Mouse (Mus musculus): Measurements from ENCODE around the gene Uhrf1. TPM values are rescaled to one million over a fixed set of nuclear protein-coding genes. Genes with fewer than 3 reads are reported as not detected.
"Not testable (repeated sequence)": the region's sequence is repeated elsewhere in the genome, so short reads cannot be mapped to it uniquely, and the experiment has no call there.

The Uhrf1 gene
- polyA plus RNA-seq (2015; fragmentation: Nextera tagmentation; extraction: Ambion mirVana) = 107 and 108 TPM in 2 replicates

- Histone ChIP-seq H3K27me3 (no peaks in the 10 kb centered on the region), H3K9ac (peak within 1 kb of the TSS; percentile 55), H3K4me1 (peaks cover 51% of the 10 kb centered on the region), H3K36me3 (peaks cover 28% of the 10 kb centered on the region), H3K27ac (peak within 1 kb of the TSS; percentile 86), H3K4me2 (peak within 1 kb of the TSS; percentile 99), H3K4me3 (peak within 1 kb of the TSS; percentile 70), H3K9me3 (no peaks in the 10 kb centered on the region)
- peak; percentile 66 for ATAC-seq (ENCODE audit: insufficient number of reproducible peaks, low FRiP score, low TSS enrichment, low read depth)
- WGBS = under 1% methylated on average over 43 of the region's 43 CpGs
These were observed at the start of gene Uhrf1 for GRCm38 (mm10) chr17:56303160-56303846. Uhrf1 (plus strand) TSS chr17:56303321.

DNA sequence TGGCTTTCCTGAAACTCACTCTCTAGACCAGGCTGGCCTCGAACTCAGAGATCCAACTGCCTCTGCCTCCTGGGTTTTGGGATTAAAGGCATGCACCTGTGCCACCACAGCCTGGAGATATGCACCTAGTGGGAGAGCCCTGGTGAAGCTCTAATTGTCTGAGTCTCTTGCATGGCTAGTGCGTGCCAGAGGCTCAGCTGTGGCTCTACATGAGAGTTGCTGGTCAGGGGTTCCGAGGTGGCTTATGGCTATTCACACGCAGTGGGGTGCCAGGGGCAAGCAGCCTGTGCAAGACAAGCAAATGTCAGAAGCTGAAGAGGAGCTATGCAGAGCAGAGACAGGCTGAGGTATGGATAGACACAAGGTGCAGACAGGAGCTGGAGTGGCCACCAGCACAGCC, 48.4 kb upstream of the Uhrf1 start:
- H3K36me3 ChIP-seq = peaks cover 16% of the 10 kb centered on the region
- 79% methylated on average over 4 of the region's 4 CpGs for WGBS
- H3K27ac ChIP-seq = no peak overlapping the region
- ATAC-seq (ENCODE audit: insufficient number of reproducible peaks, low FRiP score, low TSS enrichment, low read depth) = no peak
- H3K27me3 ChIP-seq = no peaks in the 10 kb centered on the region
- H3K4me3 ChIP-seq = no peak overlapping the region
- H3K9me3 ChIP-seq = no peaks in the 10 kb centered on the region
- H3K4me1 ChIP-seq = peaks cover 37% of the 10 kb centered on the region
- H3K9ac ChIP-seq = no peak overlapping the region
- no peak overlapping the region for H3K4me2 ChIP-seq

DNA sequence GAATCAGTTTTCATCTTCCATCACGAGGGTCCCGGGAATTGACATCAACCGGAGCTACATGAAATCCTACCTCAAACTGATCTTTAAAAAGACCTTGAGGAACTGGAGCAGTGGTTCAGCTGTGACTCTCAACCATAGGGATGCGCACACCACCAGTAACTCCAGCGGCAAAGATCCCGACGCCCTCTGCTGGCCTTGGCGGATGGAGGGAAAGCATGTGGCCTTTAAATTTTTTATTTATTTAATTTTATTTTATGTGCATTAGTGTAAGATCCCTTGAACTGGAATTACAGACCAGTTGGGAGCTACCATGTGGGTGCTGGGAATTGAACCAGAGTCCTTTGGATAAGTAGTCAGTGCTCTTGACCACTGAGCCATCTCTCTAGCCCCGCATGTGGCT, 47.7 kb upstream of the Uhrf1 start:
- peaks cover 44% of the 10 kb centered on the region for H3K4me1 ChIP-seq
- H3K9me3 ChIP-seq = no peaks in the 10 kb centered on the region
- H3K9ac ChIP-seq = no peak overlapping the region
- ATAC-seq (ENCODE audit: insufficient number of reproducible peaks, low FRiP score, low TSS enrichment, low read depth) = 0 out of 2 replicates have a peak, but pooled peaks have one; percentile 12
- H3K4me3 ChIP-seq = peak overlapping the region; percentile 66; the same call in 1 of the 2 replicates
- 16% methylated on average over 9 of the region's 9 CpGs for WGBS
- H3K4me2 ChIP-seq = peak overlapping the region; percentile 34
- no peaks in the 10 kb centered on the region for H3K27me3 ChIP-seq
- H3K27ac ChIP-seq = peak overlapping the region; percentile 83
- peaks cover 23% of the 10 kb centered on the region for H3K36me3 ChIP-seq

DNA sequence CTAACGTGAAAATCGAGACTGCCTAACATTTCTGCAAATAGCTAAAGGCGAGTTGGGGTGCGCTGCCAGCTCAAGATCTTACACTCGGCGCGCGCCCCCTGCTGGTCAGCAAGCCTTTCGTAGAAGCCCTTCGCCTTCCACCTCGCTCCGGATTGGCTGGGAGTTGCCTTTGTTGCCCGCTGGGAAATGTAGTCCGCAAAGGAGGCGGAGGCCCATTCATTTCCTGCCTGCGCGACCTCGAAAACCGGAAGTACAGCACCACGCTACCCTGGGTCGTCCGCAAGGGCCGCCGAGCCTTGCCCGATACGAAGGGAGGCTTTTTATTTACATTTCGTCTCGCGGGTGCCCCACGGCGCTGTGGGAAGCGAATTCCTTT, 47.3 kb upstream of the Uhrf1 start:
- H3K4me1 ChIP-seq = peaks cover 47% of the 10 kb centered on the region

GRCm38 (mm10) chr17:56256239-56256881, 46.8 kb upstream of the Uhrf1 start, which contains the start of gene Fem1a:
Fem1a (plus strand) TSS chr17:56256810.
- Histone ChIP-seq H3K4me2 (peak within 1 kb of the TSS; percentile 96), H3K4me1 (peaks cover 49% of the 10 kb centered on the region), H3K9ac (peak within 1 kb of the TSS; percentile 51), H3K36me3 (peaks cover 32% of the 10 kb centered on the region), H3K27me3 (no peaks in the 10 kb centered on the region), H3K9me3 (no peaks in the 10 kb centered on the region), H3K4me3 (peak within 1 kb of the TSS; percentile 66), H3K27ac (peak within 1 kb of the TSS; percentile 96)
- WGBS = under 1% methylated on average over 28 of the region's 28 CpGs
- ATAC-seq (ENCODE audit: insufficient number of reproducible peaks, low FRiP score, low TSS enrichment, low read depth) = peak; percentile 93

More for the DNA sequence above, 47.3 kb upstream of the Uhrf1 start:
- peak; percentile 89 for ATAC-seq (ENCODE audit: insufficient number of reproducible peaks, low FRiP score, low TSS enrichment, low read depth)
- H3K27me3 ChIP-seq = no peaks in the 10 kb centered on the region
- H3K27ac ChIP-seq = peak overlapping the region; percentile 96
- peaks cover 27% of the 10 kb centered on the region for H3K36me3 ChIP-seq
- peak overlapping the region; percentile 66 for H3K4me3 ChIP-seq
- WGBS = under 1% methylated on average over 32 of the region's 32 CpGs
- H3K9me3 ChIP-seq = no peaks in the 10 kb centered on the region
- no peak overlapping the region for H3K9ac ChIP-seq
- H3K4me2 ChIP-seq = peak overlapping the region; percentile 62

GRCm38 (mm10) chr17:56257181-56257894, 45.8 kb upstream of the Uhrf1 start:
- H3K27ac ChIP-seq = peak overlapping the region; percentile 75
- H3K4me3 ChIP-seq = peak overlapping the region; percentile 66
- H3K9ac ChIP-seq = peak overlapping the region; percentile 51
- peaks cover 39% of the 10 kb centered on the region for H3K36me3 ChIP-seq
- H3K27me3 ChIP-seq = no peaks in the 10 kb centered on the region
- peak overlapping the region; percentile 96 for H3K4me2 ChIP-seq
- no peak for ATAC-seq (ENCODE audit: insufficient number of reproducible peaks, low FRiP score, low TSS enrichment, low read depth)
- H3K4me1 ChIP-seq = peaks cover 56% of the 10 kb centered on the region
- H3K9me3 ChIP-seq = no peaks in the 10 kb centered on the region
- 9% methylated on average over 58 of the region's 58 CpGs for WGBS

DNA sequence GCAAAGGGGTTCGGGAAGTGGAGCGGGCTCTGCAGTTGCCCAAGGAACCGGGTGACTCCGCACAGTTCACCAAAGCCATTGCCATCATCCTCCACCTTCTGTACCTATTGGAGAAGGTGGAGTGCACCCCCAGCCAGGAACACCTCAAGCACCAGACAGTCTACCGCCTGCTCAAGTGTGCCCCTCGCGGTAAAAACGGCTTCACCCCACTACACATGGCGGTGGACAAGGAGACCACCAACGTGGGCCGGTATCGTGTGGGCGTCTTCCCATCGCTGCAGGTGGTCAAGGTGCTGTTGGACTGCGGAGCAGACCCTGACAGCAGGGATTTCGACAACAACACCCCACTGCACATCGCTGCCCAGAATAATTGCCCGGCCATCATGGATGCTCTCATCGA, 44.9 kb upstream of the Uhrf1 start:
- H3K27ac ChIP-seq; H3K9ac ChIP-seq; H3K9me3 ChIP-seq; H3K27me3 ChIP-seq; ATAC-seq (ENCODE audit: insufficient number of reproducible peaks, low FRiP score, low TSS enrichment, low read depth): not testable (repeated sequence)
- 92% methylated on average over 19 of the region's 19 CpGs for WGBS
- peaks cover 61% of the 10 kb centered on the region for H3K4me1 ChIP-seq
- H3K4me2 ChIP-seq = peak overlapping the region; percentile 96; the same call in 1 of the 2 replicates
- H3K36me3 ChIP-seq = peaks cover 48% of the 10 kb centered on the region
- peak overlapping the region; percentile 66 for H3K4me3 ChIP-seq

DNA sequence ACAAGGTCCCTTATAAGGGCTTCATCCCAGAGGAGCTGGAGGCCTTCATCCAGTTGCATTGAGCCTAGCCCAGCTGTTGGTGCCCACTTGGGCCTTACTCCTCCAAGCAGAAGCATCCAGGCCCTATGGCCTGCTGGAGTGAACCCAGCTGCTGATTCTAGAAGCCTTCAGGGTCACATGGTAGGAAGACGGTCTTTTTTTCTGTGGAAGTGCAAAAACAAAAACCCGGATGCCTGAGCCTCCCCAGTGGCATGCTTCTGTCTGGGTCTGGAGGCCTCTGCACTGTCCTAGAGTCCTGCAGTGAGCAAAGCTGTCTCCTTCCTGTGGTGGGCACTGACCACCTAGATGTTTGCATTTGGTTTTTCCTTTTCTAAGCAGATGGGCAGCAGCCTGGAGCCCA, 44.3 kb upstream of the Uhrf1 start:
- H3K27me3 ChIP-seq; H3K27ac ChIP-seq; ATAC-seq (ENCODE audit: insufficient number of reproducible peaks, low FRiP score, low TSS enrichment, low read depth); H3K9ac ChIP-seq; H3K9me3 ChIP-seq; H3K4me3 ChIP-seq: not testable (repeated sequence)
- Histone ChIP-seq H3K4me1 (peaks cover 61% of the 10 kb centered on the region), H3K4me2 (peak overlapping the region; percentile 19; the same call in 1 of the 2 replicates), H3K36me3 (peaks cover 48% of the 10 kb centered on the region)
- WGBS = 69% methylated on average over 2 of the region's 2 CpGs

- no peaks in the 10 kb centered on the region for H3K27me3 ChIP-seq
- peaks cover 61% of the 10 kb centered on the region for H3K4me1 ChIP-seq
- no peak overlapping the region for H3K4me3 ChIP-seq
- WGBS = 86% methylated on average over 10 of the region's 10 CpGs
- H3K9me3 ChIP-seq = no peaks in the 10 kb centered on the region
- H3K36me3 ChIP-seq = peaks cover 48% of the 10 kb centered on the region
- no peak overlapping the region for H3K4me2 ChIP-seq
- H3K27ac ChIP-seq = no peak overlapping the region
- ATAC-seq (ENCODE audit: insufficient number of reproducible peaks, low FRiP score, low TSS enrichment, low read depth) = no peak
- H3K9ac ChIP-seq = no peak overlapping the region
These were observed 43.7 kb upstream of the Uhrf1 start for GRCm38 (mm10) chr17:56259301-56260037.

GRCm38 (mm10) chr17:56261166-56261565, 42.0 kb upstream of the Uhrf1 start:
- H3K9ac ChIP-seq = no peak overlapping the region

DNA sequence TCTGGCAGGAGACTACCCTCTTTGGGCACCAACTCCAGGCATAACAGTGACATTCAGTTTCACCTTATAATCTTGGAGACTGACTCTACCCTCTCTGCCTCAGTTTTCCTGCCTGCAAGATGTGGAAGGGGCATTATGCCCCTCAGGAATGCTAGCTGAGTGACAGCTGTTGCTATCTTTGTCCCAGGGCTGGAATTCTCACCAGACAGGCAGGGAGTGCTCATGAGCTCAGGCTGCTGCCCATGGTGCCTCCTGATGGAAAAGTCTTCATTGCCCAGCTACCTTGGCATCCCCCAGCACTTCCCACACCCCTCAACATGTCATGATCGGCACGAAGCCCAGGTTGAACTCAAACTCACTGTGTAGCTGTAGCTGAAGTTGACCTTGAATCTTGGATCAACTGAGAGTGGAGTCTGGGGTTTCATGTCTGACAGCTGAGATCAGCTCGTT, 40.5 kb upstream of the Uhrf1 start:
- 78% methylated on average over 3 of the region's 3 CpGs for WGBS
- H3K36me3 ChIP-seq = peaks cover 57% of the 10 kb centered on the region
- H3K4me2 ChIP-seq = no peak overlapping the region
- H3K4me3 ChIP-seq = no peak overlapping the region
- no peak for ATAC-seq (ENCODE audit: insufficient number of reproducible peaks, low FRiP score, low TSS enrichment, low read depth)
- no peaks in the 10 kb centered on the region for H3K9me3 ChIP-seq
- no peak overlapping the region for H3K9ac ChIP-seq
- peak overlapping the region; percentile 43; the same call in 1 of the 2 replicates for H3K27ac ChIP-seq
- no peaks in the 10 kb centered on the region for H3K27me3 ChIP-seq
- H3K4me1 ChIP-seq = peaks cover 47% of the 10 kb centered on the region

More at GRCm38 (mm10) chr17:56261166-56261565, 42.0 kb upstream of the Uhrf1 start:
- Histone ChIP-seq H3K27me3 (no peaks in the 10 kb centered on the region), H3K4me1 (peaks cover 52% of the 10 kb centered on the region), H3K4me2 (no peak overlapping the region), H3K27ac (peak overlapping the region; percentile 43; the same call in 1 of the 2 replicates), H3K4me3 (no peak overlapping the region), H3K36me3 (peaks cover 57% of the 10 kb centered on the region), H3K9me3 (no peaks in the 10 kb centered on the region)
- WGBS = 60% methylated on average over 3 of the region's 3 CpGs
- ATAC-seq (ENCODE audit: insufficient number of reproducible peaks, low FRiP score, low TSS enrichment, low read depth) = no peak
